Mouse (Mus musculus): ENCODE data around the gene Sh3rf3. TPM values are rescaled to one million over a fixed set of nuclear protein-coding genes. Genes with fewer than 3 reads are reported as not detected.
A peak's percentile ranks its signal among the peaks of the same experiment; 100 is the strongest.

Sh3rf3 gene
- polyA plus RNA-seq, 1 experiment from 2014 or later: 3.2 TPM

- Histone ChIP-seq H3K4me1 (replicated peaks) (no peaks in the 10 kb centered on the region), H3K27me3 (no peaks in the 10 kb centered on the region), H3K4me3 (no peak overlapping the region), H3K36me3 (no peaks in the 10 kb centered on the region), H3K4me2 (no peak overlapping the region), H3K9ac (no peak overlapping the region), H3K9me3 (no peaks in the 10 kb centered on the region), H3K27ac (no peak overlapping the region)
- no peak for ATAC-seq (ENCODE audit: low FRiP score)
- 100% methylated on average over 1 of the region's 1 CpGs for WGBS
Measured at GRCm38 (mm10) chr10:58972115-58972514, 159.0 kb downstream of the Sh3rf3 start.

GRCm38 (mm10) chr10:58974138-58974537 lies 161.0 kb downstream of the Sh3rf3 start:
- Histone ChIP-seq H3K27me3 (no peaks in the 10 kb centered on the region), H3K36me3 (no peaks in the 10 kb centered on the region), H3K9ac (no peak overlapping the region), H3K27ac (no peak overlapping the region), H3K4me3 (no peak overlapping the region), H3K4me2 (no peak overlapping the region), H3K4me1 (replicated peaks) (peaks cover 5% of the 10 kb centered on the region; the same call in 1 of the 2 replicates), H3K9me3 (no peaks in the 10 kb centered on the region)
- WGBS: 84% methylated on average over 5 of the region's 5 CpGs
- no peak for ATAC-seq (ENCODE audit: low FRiP score)

- peak; percentile 80 for ATAC-seq (ENCODE audit: low FRiP score)
- H3K9me3 ChIP-seq: no peaks in the 10 kb centered on the region
- no peaks in the 10 kb centered on the region for H3K36me3 ChIP-seq
- no peak overlapping the region for H3K4me3 ChIP-seq
- WGBS: 25% methylated on average over 7 of the region's 7 CpGs
- 0 out of 2 replicates have a peak overlapping the region, but pooled peaks have one; percentile 32 for H3K27ac ChIP-seq
- no peak overlapping the region for H3K9ac ChIP-seq
- H3K4me1 ChIP-seq (replicated peaks): peaks cover 33% of the 10 kb centered on the region
- no peak overlapping the region for H3K4me2 ChIP-seq
- no peaks in the 10 kb centered on the region for H3K27me3 ChIP-seq
Measured at GRCm38 (mm10) chr10:58979320-58979959, 166.3 kb downstream of the Sh3rf3 start.

- 0 out of 2 replicates have a peak, but pooled peaks cover under 1% of the 10 kb centered on the region for H3K27me3 ChIP-seq
- no peak for ATAC-seq (ENCODE audit: low FRiP score)
- no peak overlapping the region for H3K27ac ChIP-seq
- no peak overlapping the region for H3K4me2 ChIP-seq
- WGBS: 83% methylated on average over 9 of the region's 9 CpGs
- H3K9me3 ChIP-seq: no peaks in the 10 kb centered on the region
- H3K9ac ChIP-seq: no peak overlapping the region
- peaks cover 33% of the 10 kb centered on the region for H3K4me1 ChIP-seq (replicated peaks)
- H3K36me3 ChIP-seq: no peaks in the 10 kb centered on the region
- no peak overlapping the region for H3K4me3 ChIP-seq
Measured at GRCm38 (mm10) chr10:58981674-58982329, 168.6 kb downstream of the Sh3rf3 start.

GRCm38 (mm10) chr10:58982546-58983154 lies 169.5 kb downstream of the Sh3rf3 start:
- Histone ChIP-seq H3K9ac (no peak overlapping the region), H3K4me3 (no peak overlapping the region), H3K4me2 (no peak overlapping the region), H3K4me1 (replicated peaks) (peaks cover 33% of the 10 kb centered on the region), H3K9me3 (no peaks in the 10 kb centered on the region), H3K36me3 (no peaks in the 10 kb centered on the region), H3K27ac (no peak overlapping the region), H3K27me3 (0 out of 2 replicates have a peak, but pooled peaks cover 4% of the 10 kb centered on the region)
- ATAC-seq (ENCODE audit: low FRiP score): no peak
- 41% methylated on average over 5 of the region's 5 CpGs for WGBS

GRCm38 (mm10) chr10:58991611-58992010 lies 178.5 kb downstream of the Sh3rf3 start:
- Histone ChIP-seq H3K9ac (no peak overlapping the region), H3K4me1 (replicated peaks) (no peaks in the 10 kb centered on the region), H3K27me3 (0 out of 2 replicates have a peak, but pooled peaks cover 4% of the 10 kb centered on the region), H3K4me3 (no peak overlapping the region), H3K36me3 (no peaks in the 10 kb centered on the region), H3K27ac (no peak overlapping the region), H3K9me3 (no peaks in the 10 kb centered on the region), H3K4me2 (no peak overlapping the region)
- no peak for ATAC-seq (ENCODE audit: low FRiP score)
- 89% methylated on average over 3 of the region's 3 CpGs for WGBS

- Histone ChIP-seq H3K4me1 (replicated peaks) (no peaks in the 10 kb centered on the region), H3K9me3 (no peaks in the 10 kb centered on the region), H3K9ac (no peak overlapping the region), H3K36me3 (no peaks in the 10 kb centered on the region), H3K27me3 (no peaks in the 10 kb centered on the region), H3K4me2 (no peak overlapping the region), H3K27ac (no peak overlapping the region), H3K4me3 (no peak overlapping the region)
- no peak for ATAC-seq (ENCODE audit: low FRiP score)
- 84% methylated on average over 2 of the region's 2 CpGs for WGBS
Measured at GRCm38 (mm10) chr10:58994726-58995125, 181.6 kb downstream of the Sh3rf3 start.

GRCm38 (mm10) chr10:58995132-58995531 lies 182.0 kb downstream of the Sh3rf3 start:
- Histone ChIP-seq H3K4me2 (no peak overlapping the region), H3K27me3 (no peaks in the 10 kb centered on the region), H3K36me3 (no peaks in the 10 kb centered on the region), H3K9me3 (no peaks in the 10 kb centered on the region), H3K4me1 (replicated peaks) (no peaks in the 10 kb centered on the region), H3K9ac (no peak overlapping the region), H3K27ac (no peak overlapping the region), H3K4me3 (no peak overlapping the region)
- no peak for ATAC-seq (ENCODE audit: low FRiP score)
- 62% methylated on average over 3 of the region's 3 CpGs for WGBS

- no peaks in the 10 kb centered on the region for H3K36me3 ChIP-seq
- no peak overlapping the region for H3K4me2 ChIP-seq
- no peaks in the 10 kb centered on the region for H3K4me1 ChIP-seq (replicated peaks)
- no peak overlapping the region for H3K9ac ChIP-seq
- no peak for ATAC-seq (ENCODE audit: low FRiP score)
- no peaks in the 10 kb centered on the region for H3K9me3 ChIP-seq
- no peaks in the 10 kb centered on the region for H3K27me3 ChIP-seq
- no peak overlapping the region for H3K4me3 ChIP-seq
- no peak overlapping the region for H3K27ac ChIP-seq
- 92% methylated on average over 9 of the region's 9 CpGs for WGBS
Measured at GRCm38 (mm10) chr10:59002361-59002760, 189.2 kb downstream of the Sh3rf3 start.

- no peak overlapping the region for H3K4me3 ChIP-seq
- no peak overlapping the region for H3K9ac ChIP-seq
- no peak overlapping the region for H3K27ac ChIP-seq
- no peaks in the 10 kb centered on the region for H3K9me3 ChIP-seq
- H3K4me1 ChIP-seq (replicated peaks): no peaks in the 10 kb centered on the region
- H3K4me2 ChIP-seq: no peak overlapping the region
- WGBS: 87% methylated on average over 7 of the region's 7 CpGs
- H3K36me3 ChIP-seq: no peaks in the 10 kb centered on the region
- H3K27me3 ChIP-seq: no peaks in the 10 kb centered on the region
- no peak for ATAC-seq (ENCODE audit: low FRiP score)
Measured at GRCm38 (mm10) chr10:59011415-59011814, 198.3 kb downstream of the Sh3rf3 start.

- H3K4me1 ChIP-seq (replicated peaks): no peaks in the 10 kb centered on the region
- no peak for ATAC-seq (ENCODE audit: low FRiP score)
- no peaks in the 10 kb centered on the region for H3K27me3 ChIP-seq
- 78% methylated on average over 9 of the region's 9 CpGs for WGBS
- no peak overlapping the region for H3K4me2 ChIP-seq
- H3K27ac ChIP-seq: no peak overlapping the region
- H3K9ac ChIP-seq: no peak overlapping the region
- H3K36me3 ChIP-seq: no peaks in the 10 kb centered on the region
- H3K9me3 ChIP-seq: peaks cover 4% of the 10 kb centered on the region; the same call in 1 of the 2 replicates
- H3K4me3 ChIP-seq: no peak overlapping the region
Measured at GRCm38 (mm10) chr10:59013618-59014017, 200.5 kb downstream of the Sh3rf3 start.

- Histone ChIP-seq H3K9ac (no peak overlapping the region), H3K4me1 (replicated peaks) (no peaks in the 10 kb centered on the region), H3K36me3 (no peaks in the 10 kb centered on the region), H3K4me2 (no peak overlapping the region), H3K9me3 (peaks cover 9% of the 10 kb centered on the region; the same call in 1 of the 2 replicates), H3K27ac (no peak overlapping the region), H3K4me3 (no peak overlapping the region), H3K27me3 (no peaks in the 10 kb centered on the region)
- no peak for ATAC-seq (ENCODE audit: low FRiP score)
- WGBS: 60% methylated on average over 3 of the region's 3 CpGs
Measured at GRCm38 (mm10) chr10:59019302-59019973, 206.3 kb downstream of the Sh3rf3 start.

All from hindbrain, embryonic 13.5 days (tissue).